Mouse (Mus musculus): Measurements from ENCODE around the gene Homer3. TPM values are rescaled to one million over a fixed set of nuclear protein-coding genes. Genes with fewer than 3 reads are reported as not detected.

Homer3 gene
- total and polyA plus RNA-seq, 3 experiments: 3.8 to 12.0 (median 6.7) TPM

DNA sequence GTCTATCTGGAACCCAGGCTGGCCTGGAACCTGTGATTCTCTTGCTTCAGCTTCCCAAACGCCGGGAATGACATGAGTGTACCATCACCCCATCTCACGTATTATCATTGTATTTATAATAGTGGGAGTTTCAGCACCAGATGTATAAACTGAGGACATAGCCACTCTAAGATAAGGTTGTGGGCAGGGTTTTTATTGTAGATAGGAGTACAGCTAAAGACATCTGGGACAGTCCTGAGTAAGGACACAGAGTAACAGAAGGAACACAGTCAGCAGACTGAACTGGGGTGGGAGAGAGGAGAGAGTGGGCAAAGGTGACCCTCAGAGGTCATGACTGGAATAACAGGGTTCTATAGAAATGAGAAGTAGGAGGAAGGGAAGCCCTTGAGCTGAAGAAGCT is 15.0 kb upstream of the Homer3 start:
- no peaks in the 10 kb centered on the region for H3K27me3 ChIP-seq (ENCODE audit: insufficient read depth, low read length)
- DNase-seq (ENCODE audit: low spot score): no peak
- H3K4me1 ChIP-seq (ENCODE audit: insufficient read depth, low read depth, low read length): peaks cover 20% of the 10 kb centered on the region
- peaks cover 39% of the 10 kb centered on the region for H3K36me3 ChIP-seq (replicated peaks)
- H3K9me3 ChIP-seq (replicated peaks): no peaks in the 10 kb centered on the region
- ATAC-seq (ENCODE audit: extremely low read depth, insufficient number of reproducible peaks, low FRiP score, poor library complexity, severe bottlenecking): no peak
- H3K4me3 ChIP-seq (ENCODE audit: low read depth, low read length): no peak overlapping the region
- TF ChIP-seq CTCF (IDR thresholded peaks at IDR 0.05; ENCODE audit: low read depth, low read length) (no peak), POLR2AphosphoS5 (IDR thresholded peaks at IDR 0.05; ENCODE audit: insufficient replicate concordance, low read depth, low read length) (no peak), GATA2 (IDR thresholded peaks at IDR 0.05; ENCODE audit: borderline replicate concordance, low read depth, low read length) (no peak), TAL1 (conservative IDR thresholded peaks at IDR 0.05; ENCODE audit: low read depth, low read length) (no peak), GATA1 (IDR thresholded peaks at IDR 0.05; ENCODE audit: borderline replicate concordance, low read length) (no peak)

DNA sequence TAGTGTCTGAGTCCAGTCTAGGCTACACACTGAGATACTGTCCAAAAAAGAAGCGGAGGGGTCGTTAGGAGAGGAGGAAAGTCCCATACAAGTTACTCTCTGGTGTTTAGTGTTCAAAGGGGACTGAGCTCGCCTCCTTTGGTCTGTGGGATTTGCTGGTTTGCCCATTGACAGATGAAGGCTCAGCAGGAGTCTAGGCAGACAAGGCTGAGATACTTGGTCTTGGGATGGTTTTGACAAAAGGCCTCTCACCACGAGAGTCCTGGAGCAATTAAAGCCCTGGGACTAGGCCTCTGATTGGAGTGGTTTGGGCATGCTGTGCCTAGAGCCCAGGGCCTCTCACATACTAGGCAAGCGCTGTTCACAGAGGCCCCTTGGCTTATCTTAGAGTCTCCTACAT is 14.3 kb upstream of the Homer3 start:
- no peak overlapping the region for H3K4me3 ChIP-seq (ENCODE audit: low read depth, low read length)
- no peak for TF ChIP-seq CTCF (IDR thresholded peaks at IDR 0.05; ENCODE audit: low read depth, low read length)
- peaks cover 33% of the 10 kb centered on the region for H3K36me3 ChIP-seq (replicated peaks)
- H3K9me3 ChIP-seq (replicated peaks): no peaks in the 10 kb centered on the region
- ATAC-seq (ENCODE audit: extremely low read depth, insufficient number of reproducible peaks, low FRiP score, poor library complexity, severe bottlenecking): no peak
- peaks cover 26% of the 10 kb centered on the region for H3K4me1 ChIP-seq (ENCODE audit: insufficient read depth, low read depth, low read length)
- no peaks in the 10 kb centered on the region for H3K27me3 ChIP-seq (ENCODE audit: insufficient read depth, low read length)
- DNase-seq (ENCODE audit: low spot score): no peak

DNA sequence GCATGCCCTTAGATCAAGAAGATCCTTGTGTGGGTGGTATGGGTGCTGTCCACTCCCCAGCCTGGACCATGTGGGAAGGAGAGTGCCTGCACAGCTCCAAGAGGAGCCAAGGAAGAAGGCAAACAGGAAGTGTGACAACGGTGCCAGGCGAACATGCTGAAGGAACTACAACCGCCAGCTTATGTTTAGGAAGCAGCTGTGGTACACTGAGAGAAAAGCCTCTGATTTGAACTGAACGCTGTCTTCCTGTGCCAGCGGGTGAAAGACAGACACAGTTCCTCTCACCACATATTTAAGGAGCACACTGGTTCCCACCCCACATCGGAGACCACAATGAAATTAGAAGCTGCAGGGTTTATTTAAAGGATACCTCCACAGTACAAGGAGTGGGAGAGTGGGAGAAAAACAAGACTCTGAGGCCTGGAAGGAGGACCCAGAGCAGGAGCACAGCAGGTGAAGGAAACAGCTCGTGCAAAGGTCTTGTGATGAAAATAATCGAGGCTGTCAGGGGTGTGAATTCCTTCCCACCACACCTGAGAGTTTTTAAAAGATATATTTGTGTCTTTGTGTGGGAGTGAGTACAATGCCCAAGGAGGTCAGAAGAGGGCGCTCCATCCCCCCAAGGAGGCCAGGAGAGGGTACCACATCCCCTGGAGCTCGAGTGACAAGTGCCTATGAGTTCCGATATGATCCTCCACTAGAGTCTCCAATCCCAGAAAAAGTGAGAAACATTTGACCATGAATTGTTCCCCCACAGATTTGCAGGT is 13.6 kb upstream of the Homer3 start:
- Histone ChIP-seq H3K27me3 (ENCODE audit: insufficient read depth, low read length) (no peaks in the 10 kb centered on the region), H3K4me1 (ENCODE audit: insufficient read depth, low read depth, low read length) (peaks cover 28% of the 10 kb centered on the region)

DNA sequence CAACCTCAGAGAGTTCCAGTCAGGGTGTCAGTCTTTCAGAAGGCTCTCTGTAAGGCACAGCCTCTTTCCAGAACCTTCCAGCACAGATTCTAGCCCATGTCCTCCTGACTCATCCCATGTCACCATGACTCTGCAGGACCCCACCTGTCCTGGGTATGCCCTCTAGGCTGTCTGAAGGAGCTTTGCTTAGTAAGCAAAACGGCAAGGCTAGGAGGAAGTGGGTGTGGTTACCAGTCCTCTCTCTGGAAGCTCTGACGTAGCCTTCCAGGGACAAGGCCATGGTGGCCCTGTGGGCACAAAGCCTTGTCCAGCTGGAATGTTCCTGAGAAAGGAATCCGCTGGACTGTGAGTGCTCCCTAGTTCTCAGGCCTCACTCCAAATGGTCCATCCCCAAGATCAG is 9.7 kb upstream of the Homer3 start:
- no peak overlapping the region for H3K4me3 ChIP-seq (ENCODE audit: low read depth, low read length)
- no peaks in the 10 kb centered on the region for H3K9me3 ChIP-seq (replicated peaks)
- peaks cover 41% of the 10 kb centered on the region for H3K4me1 ChIP-seq (ENCODE audit: insufficient read depth, low read depth, low read length)
- H3K36me3 ChIP-seq (replicated peaks): no peaks in the 10 kb centered on the region
- TF ChIP-seq GATA2 (IDR thresholded peaks at IDR 0.05; ENCODE audit: borderline replicate concordance, low read depth, low read length) (no peak), TAL1 (conservative IDR thresholded peaks at IDR 0.05; ENCODE audit: low read depth, low read length) (no peak), CTCF (IDR thresholded peaks at IDR 0.05; ENCODE audit: low read depth, low read length) (no peak), GATA1 (IDR thresholded peaks at IDR 0.05; ENCODE audit: borderline replicate concordance, low read length) (no peak), POLR2AphosphoS5 (IDR thresholded peaks at IDR 0.05; ENCODE audit: insufficient replicate concordance, low read depth, low read length) (no peak)
- ATAC-seq (ENCODE audit: extremely low read depth, insufficient number of reproducible peaks, low FRiP score, poor library complexity, severe bottlenecking) (peak; percentile 45; the same call in 1 of the 2 replicates), DNase-seq (ENCODE audit: low spot score) (peak; percentile 47)
- peaks cover 18% of the 10 kb centered on the region for H3K27me3 ChIP-seq (ENCODE audit: insufficient read depth, low read length)

More for the DNA sequence above, 13.6 kb upstream of the Homer3 start:
- H3K36me3 ChIP-seq (replicated peaks): peaks cover 26% of the 10 kb centered on the region
- H3K9me3 ChIP-seq (replicated peaks): no peaks in the 10 kb centered on the region
- H3K4me3 ChIP-seq (ENCODE audit: low read depth, low read length): no peak overlapping the region
- no peak for TF ChIP-seq TAL1 (conservative IDR thresholded peaks at IDR 0.05; ENCODE audit: low read depth, low read length)
- TF ChIP-seq GATA2 (IDR thresholded peaks at IDR 0.05; ENCODE audit: borderline replicate concordance, low read depth, low read length): no peak
- no peak for TF ChIP-seq POLR2AphosphoS5 (IDR thresholded peaks at IDR 0.05; ENCODE audit: insufficient replicate concordance, low read depth, low read length)
- no peak for TF ChIP-seq GATA1 (IDR thresholded peaks at IDR 0.05; ENCODE audit: borderline replicate concordance, low read length)
- no peak for DNase-seq (ENCODE audit: low spot score)
- ATAC-seq (ENCODE audit: extremely low read depth, insufficient number of reproducible peaks, low FRiP score, poor library complexity, severe bottlenecking): no peak

DNA sequence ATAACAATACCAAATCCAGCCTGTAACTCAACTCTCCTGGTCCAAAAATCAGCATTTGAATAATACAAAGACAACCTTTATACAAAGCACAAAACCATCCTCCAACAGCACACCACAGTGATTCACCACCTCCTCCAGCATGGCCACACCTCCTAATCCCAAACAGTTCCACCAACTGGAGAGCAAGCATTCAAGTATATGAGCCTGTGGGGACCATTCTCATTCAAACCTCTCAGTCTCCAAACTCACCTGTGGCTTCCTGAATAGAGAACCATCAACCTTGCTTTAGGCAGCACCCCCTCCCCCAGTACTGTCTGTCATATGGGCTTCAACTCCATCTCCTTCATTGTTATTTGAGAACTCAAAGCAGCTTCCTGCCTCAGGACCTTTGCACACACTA is 8.3 kb upstream of the Homer3 start:
- TF ChIP-seq GATA1 (IDR thresholded peaks at IDR 0.05; ENCODE audit: borderline replicate concordance, low read length) (no peak), POLR2AphosphoS5 (IDR thresholded peaks at IDR 0.05; ENCODE audit: insufficient replicate concordance, low read depth, low read length) (no peak), CTCF (IDR thresholded peaks at IDR 0.05; ENCODE audit: low read depth, low read length) (no peak), TAL1 (conservative IDR thresholded peaks at IDR 0.05; ENCODE audit: low read depth, low read length) (no peak), GATA2 (IDR thresholded peaks at IDR 0.05; ENCODE audit: borderline replicate concordance, low read depth, low read length) (no peak)
- no peak overlapping the region for H3K4me3 ChIP-seq (ENCODE audit: low read depth, low read length)
- peaks cover 41% of the 10 kb centered on the region for H3K4me1 ChIP-seq (ENCODE audit: insufficient read depth, low read depth, low read length)
- H3K27me3 ChIP-seq (ENCODE audit: insufficient read depth, low read length): peaks cover 32% of the 10 kb centered on the region
- H3K9me3 ChIP-seq (replicated peaks): no peaks in the 10 kb centered on the region
- DNase-seq (ENCODE audit: low spot score) (no peak), ATAC-seq (ENCODE audit: extremely low read depth, insufficient number of reproducible peaks, low FRiP score, poor library complexity, severe bottlenecking) (no peak)
- H3K36me3 ChIP-seq (replicated peaks): no peaks in the 10 kb centered on the region

DNA sequence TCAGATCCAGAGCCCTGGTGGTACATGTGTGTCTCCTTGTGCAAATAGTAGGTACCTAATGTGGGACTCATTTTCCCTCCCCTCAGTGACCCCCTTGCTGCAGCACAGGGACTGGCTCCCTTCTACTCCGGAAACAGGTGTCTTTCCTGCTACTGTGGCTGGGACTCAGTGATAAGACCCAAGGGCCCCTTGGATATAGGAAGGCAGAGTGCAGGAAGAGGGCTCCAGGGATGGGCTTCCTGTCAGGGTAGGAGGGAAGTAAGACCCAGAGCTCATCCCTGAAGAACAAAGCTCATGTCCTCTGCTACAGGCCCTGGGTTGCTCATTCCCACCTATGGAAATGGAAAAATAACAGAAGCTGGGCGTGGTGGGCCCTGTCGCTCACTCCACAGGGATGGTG is 6.2 kb upstream of the Homer3 start:
- Histone ChIP-seq H3K9me3 (replicated peaks) (no peaks in the 10 kb centered on the region), H3K4me3 (ENCODE audit: low read depth, low read length) (no peak overlapping the region), H3K27me3 (ENCODE audit: insufficient read depth, low read length) (peaks cover 50% of the 10 kb centered on the region), H3K36me3 (replicated peaks) (no peaks in the 10 kb centered on the region), H3K4me1 (ENCODE audit: insufficient read depth, low read depth, low read length) (peaks cover 40% of the 10 kb centered on the region)
- no peak for DNase-seq (ENCODE audit: low spot score)
- ATAC-seq (ENCODE audit: extremely low read depth, insufficient number of reproducible peaks, low FRiP score, poor library complexity, severe bottlenecking): no peak
- TF ChIP-seq GATA2 (IDR thresholded peaks at IDR 0.05; ENCODE audit: borderline replicate concordance, low read depth, low read length) (no peak), POLR2AphosphoS5 (IDR thresholded peaks at IDR 0.05; ENCODE audit: insufficient replicate concordance, low read depth, low read length) (no peak), TAL1 (conservative IDR thresholded peaks at IDR 0.05; ENCODE audit: low read depth, low read length) (no peak; the same call in 1 of the 2 replicates), CTCF (IDR thresholded peaks at IDR 0.05; ENCODE audit: low read depth, low read length) (no peak), GATA1 (IDR thresholded peaks at IDR 0.05; ENCODE audit: borderline replicate concordance, low read length) (no peak)
